Mouse (Mus musculus) forebrain, embryonic 14.5 days (tissue): ENCODE measurements at regions not wholly inside any gene's neighbourhood (a gene's known extent, or its start where the extent isn't known, plus 50 kb on each side); places are given as distances from the start of the nearest gene placed in this dataset.
A peak's percentile ranks its signal among the peaks of the same experiment; 100 is the strongest.

Experiments used
- ATAC-seq: fragments of 200-750 bp; cut with Nextera tagmentation; 2 replicates; pipeline ENCODE4 v1.8.0; 2017; ENCODE audit warnings: mild to moderate bottlenecking, moderate library complexity
- DNase-seq: peaks from one replicate; pipeline ENCODE4 v3.0.0-alpha.2; 2015; ENCODE audit warnings: low spot score
- H3K27ac ChIP-seq: fragments of 300-500 bp; sonication (generic); 2 replicates; pipeline ENCODE4 v1.5.1; 2014; ENCODE audit warnings: low read depth, mild to moderate bottlenecking, control low read depth, low read length, moderate library complexity
- H3K27me3 ChIP-seq: fragments of 300-500 bp; sonication (generic); replicated peaks from 2 replicates; pipeline ENCODE4 v1.6.1; 2014; ENCODE audit warnings: low read length, control low read depth, mixed read lengths; ENCODE audit not compliant: control insufficient read depth, insufficient read depth
- H3K36me3 ChIP-seq: fragments of 300-500 bp; sonication (generic); 2 replicates; pipeline ENCODE4 v1.6.1; 2014; ENCODE audit warnings: low read length, control low read depth; ENCODE audit not compliant: control insufficient read depth, insufficient read depth
- H3K4me1 ChIP-seq: fragments of 300-500 bp; sonication (generic); 2 replicates; pipeline ENCODE4 v1.6.1; 2014; ENCODE audit warnings: antibody characterized with exemption, low read length, control low read depth; ENCODE audit not compliant: control insufficient read depth, insufficient read depth
- H3K4me2 ChIP-seq: fragments of 300-500 bp; sonication (generic); 2 replicates; pipeline ENCODE4 v1.6.1; 2014; ENCODE audit warnings: mild to moderate bottlenecking, control low read depth, low read length
- H3K4me3 ChIP-seq: fragments of 300-500 bp; sonication (generic); 2 replicates; pipeline ENCODE4 v1.5.1; 2014; ENCODE audit warnings: low read depth, low read length, control low read depth
- H3K9ac ChIP-seq: fragments of 300-500 bp; sonication (generic); 2 replicates; pipeline ENCODE4 v1.6.1; 2014; ENCODE audit warnings: mild to moderate bottlenecking, low read length, control low read depth, moderate library complexity
- H3K9me3 ChIP-seq: fragments of 300-500 bp; sonication (generic); replicated peaks from 2 replicates; pipeline ENCODE4 v1.6.1; 2016; ENCODE audit warnings: low read length, control low read depth, mixed read lengths; ENCODE audit not compliant: control insufficient read depth
- WGBS: fragments of 180-500 bp; shearing (Covaris S2); extraction: QIAGEN DNeasy Blood & Tissue Kit; methylation state at CpG from one replicate; pipeline ENCODE4 v1.1.7; 2014; 5-methylcytosine and 5-hydroxymethylcytosine counted together

DNA sequence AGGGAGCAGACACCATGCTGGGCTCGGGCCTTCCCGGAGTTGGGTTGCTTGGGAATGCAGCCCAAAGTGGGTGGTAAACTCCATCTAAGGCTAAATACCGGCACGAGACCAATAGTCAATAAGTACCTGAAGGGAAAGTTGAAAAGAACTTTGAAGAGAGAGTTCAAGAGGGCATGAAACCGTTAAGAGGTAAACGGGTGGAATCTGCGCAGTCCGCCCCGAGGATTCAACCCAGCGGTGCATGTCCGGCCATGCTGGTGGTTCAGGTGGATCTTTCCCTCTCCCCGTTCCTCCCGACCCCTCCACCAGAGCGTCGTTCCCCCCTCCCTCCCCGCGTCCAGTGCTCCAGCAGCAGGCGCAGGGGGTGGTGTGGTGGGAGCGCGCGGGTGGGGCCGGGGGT, 179.1 kb upstream of the Arhgef26 start:
- no peak overlapping the region for H3K4me3 ChIP-seq
- no peaks in the 10 kb centered on the region for H3K36me3 ChIP-seq
- 62% methylated on average over 22 of the region's 22 CpGs for WGBS
- H3K9me3 ChIP-seq: 0 out of 2 replicates have a peak, but pooled peaks cover 6% of the 10 kb centered on the region
- H3K4me1 ChIP-seq: no peaks in the 10 kb centered on the region
- H3K9ac ChIP-seq: no peak overlapping the region
- no peaks in the 10 kb centered on the region for H3K27me3 ChIP-seq
- ATAC-seq (peak; percentile 94), DNase-seq (peak; percentile 38)
- H3K27ac ChIP-seq: no peak overlapping the region
- no peak overlapping the region for H3K4me2 ChIP-seq

DNA sequence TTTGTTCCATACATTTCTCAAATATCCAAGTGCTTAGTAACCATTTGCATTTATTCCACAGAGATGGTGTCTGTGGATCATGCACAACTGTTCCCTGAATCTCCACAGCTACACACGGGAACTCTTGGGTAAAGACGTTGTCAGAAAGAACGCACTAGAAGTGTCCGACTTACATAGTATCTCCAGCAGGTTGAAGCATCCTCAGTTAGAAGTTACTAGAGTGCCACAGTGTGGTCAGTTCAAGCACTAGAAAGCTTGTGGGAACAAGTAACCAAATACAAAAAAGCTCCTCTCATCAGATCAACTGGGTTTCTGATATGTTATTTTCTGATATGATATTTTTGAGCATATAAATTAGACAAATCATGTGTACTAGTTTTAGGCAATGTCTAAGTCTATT, 167.5 kb upstream of the Arhgef26 start:
- ATAC-seq (peak; percentile 52; the same call in 1 of the 2 replicates), DNase-seq (peak; percentile 74)
- Histone ChIP-seq H3K36me3 (no peaks in the 10 kb centered on the region), H3K27ac (no peak overlapping the region), H3K4me1 (no peaks in the 10 kb centered on the region), H3K9me3 (no peaks in the 10 kb centered on the region), H3K9ac (no peak overlapping the region), H3K4me2 (no peak overlapping the region), H3K4me3 (no peak overlapping the region), H3K27me3 (no peaks in the 10 kb centered on the region)
- 69% methylated on average over 4 of the region's 4 CpGs for WGBS

- Histone ChIP-seq H3K4me1 (no peaks in the 10 kb centered on the region), H3K9ac (no peak overlapping the region), H3K4me3 (no peak overlapping the region), H3K27me3 (no peaks in the 10 kb centered on the region), H3K9me3 (no peaks in the 10 kb centered on the region), H3K27ac (no peak overlapping the region), H3K36me3 (no peaks in the 10 kb centered on the region), H3K4me2 (no peak overlapping the region)
- 91% methylated on average over 3 of the region's 3 CpGs for WGBS
- ATAC-seq: no peak
- no peak for DNase-seq
Measured at GRCm38 (mm10) chr3:62187807-62188509, 150.2 kb upstream of the Arhgef26 start.

GRCm38 (mm10) chr3:62192466-62192865, 145.7 kb upstream of the Arhgef26 start:
- no peak overlapping the region for H3K4me3 ChIP-seq
- no peak overlapping the region for H3K4me2 ChIP-seq
- no peak overlapping the region for H3K9ac ChIP-seq
- H3K36me3 ChIP-seq: no peaks in the 10 kb centered on the region
- H3K9me3 ChIP-seq: no peaks in the 10 kb centered on the region
- DNase-seq (peak; percentile 81), ATAC-seq (peak; percentile 55; the same call in 1 of the 2 replicates)
- H3K4me1 ChIP-seq: no peaks in the 10 kb centered on the region
- 19% methylated on average over 1 of the region's 1 CpGs for WGBS
- no peaks in the 10 kb centered on the region for H3K27me3 ChIP-seq
- H3K27ac ChIP-seq: no peak overlapping the region

DNA sequence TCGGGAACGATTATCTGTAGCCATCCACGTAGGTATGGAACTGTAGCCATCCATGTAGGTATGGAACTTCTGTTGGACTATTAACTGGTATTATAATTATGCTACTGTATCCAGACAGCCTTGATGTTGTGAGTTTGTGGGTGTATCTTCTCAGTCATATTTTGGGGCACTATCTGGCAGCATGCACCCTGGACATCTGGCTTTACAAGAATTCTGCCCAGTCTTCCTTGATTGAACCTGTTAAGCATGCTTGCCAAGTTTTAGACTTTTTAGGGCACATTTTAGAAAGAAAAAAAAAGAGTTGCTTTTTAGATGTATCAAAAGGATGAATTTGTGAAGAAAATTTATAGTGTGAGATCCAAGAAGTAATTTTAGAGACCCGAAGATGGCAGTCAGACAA, 143.7 kb upstream of the Arhgef26 start:
- DNase-seq (no peak), ATAC-seq (no peak)
- H3K9ac ChIP-seq: no peak overlapping the region
- no peak overlapping the region for H3K4me3 ChIP-seq
- WGBS: 94% methylated on average over 4 of the region's 4 CpGs
- H3K4me1 ChIP-seq: no peaks in the 10 kb centered on the region
- H3K27ac ChIP-seq: no peak overlapping the region
- no peaks in the 10 kb centered on the region for H3K27me3 ChIP-seq
- H3K36me3 ChIP-seq: no peaks in the 10 kb centered on the region
- no peak overlapping the region for H3K4me2 ChIP-seq
- H3K9me3 ChIP-seq: no peaks in the 10 kb centered on the region

GRCm38 (mm10) chr3:62196679-62197078, 141.5 kb upstream of the Arhgef26 start:
- no peak for ATAC-seq
- no peaks in the 10 kb centered on the region for H3K4me1 ChIP-seq
- no peak overlapping the region for H3K9ac ChIP-seq
- H3K27ac ChIP-seq: no peak overlapping the region
- DNase-seq: no peak
- no peaks in the 10 kb centered on the region for H3K36me3 ChIP-seq
- H3K4me2 ChIP-seq: no peak overlapping the region
- H3K27me3 ChIP-seq: no peaks in the 10 kb centered on the region
- no peaks in the 10 kb centered on the region for H3K9me3 ChIP-seq
- H3K4me3 ChIP-seq: no peak overlapping the region
- 82% methylated on average over 1 of the region's 1 CpGs for WGBS

DNA sequence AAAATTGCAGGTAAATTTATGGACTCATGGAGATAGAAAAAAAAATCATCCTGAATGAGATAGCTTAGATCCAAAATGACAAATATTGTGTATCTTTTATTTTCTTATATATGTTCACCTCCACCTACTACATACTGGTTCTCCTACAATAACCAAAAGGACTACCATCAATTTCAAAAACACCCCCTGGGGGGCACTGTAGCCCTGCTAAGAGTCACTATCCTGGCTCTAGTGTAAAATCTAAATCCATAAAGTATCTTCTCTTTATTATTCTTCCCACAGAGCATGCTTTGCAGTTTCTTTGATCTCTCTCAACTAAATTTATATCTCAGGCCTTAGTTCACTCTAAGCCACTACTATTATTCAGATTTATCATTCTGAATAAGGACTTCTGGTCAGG, 122.3 kb upstream of the Arhgef26 start:
- no peak overlapping the region for H3K4me3 ChIP-seq
- no peak overlapping the region for H3K27ac ChIP-seq
- H3K9ac ChIP-seq: no peak overlapping the region
- no peaks in the 10 kb centered on the region for H3K9me3 ChIP-seq
- no peak overlapping the region for H3K4me2 ChIP-seq
- H3K36me3 ChIP-seq: no peaks in the 10 kb centered on the region
- ATAC-seq (0 out of 2 replicates have a peak, but pooled peaks have one; percentile 61), DNase-seq (peak; percentile 58)
- H3K27me3 ChIP-seq: no peaks in the 10 kb centered on the region
- no peaks in the 10 kb centered on the region for H3K4me1 ChIP-seq

DNA sequence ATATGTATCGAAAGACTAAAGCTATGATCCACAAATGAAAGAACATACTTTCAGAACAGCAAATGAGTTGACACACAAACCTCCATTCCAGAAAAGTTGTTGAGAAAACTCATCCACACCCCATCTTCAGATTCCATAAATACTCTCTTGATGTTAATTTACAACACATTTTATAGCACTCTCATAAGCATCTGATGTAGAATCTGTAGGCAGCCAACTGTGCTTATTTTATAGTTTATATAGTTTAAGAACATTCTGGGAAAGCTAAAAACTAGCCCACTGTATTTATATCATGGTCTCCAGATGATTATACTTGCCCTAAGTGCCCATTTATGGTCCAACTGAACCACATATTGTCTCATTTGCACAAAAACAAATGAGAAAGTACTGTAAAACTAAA, 120.8 kb upstream of the Arhgef26 start:
- Histone ChIP-seq H3K4me2 (no peak overlapping the region), H3K9me3 (no peaks in the 10 kb centered on the region), H3K4me3 (no peak overlapping the region), H3K27ac (no peak overlapping the region), H3K36me3 (no peaks in the 10 kb centered on the region), H3K4me1 (no peaks in the 10 kb centered on the region), H3K27me3 (no peaks in the 10 kb centered on the region), H3K9ac (no peak overlapping the region)
- DNase-seq: no peak
- ATAC-seq: no peak
- WGBS: 89% methylated on average over 1 of the region's 1 CpGs

GRCm38 (mm10) chr3:62227697-62228096, 110.4 kb upstream of the Arhgef26 start:
- DNase-seq (no peak), ATAC-seq (no peak)
- Histone ChIP-seq H3K27ac (no peak overlapping the region), H3K4me1 (no peaks in the 10 kb centered on the region), H3K9me3 (no peaks in the 10 kb centered on the region), H3K9ac (no peak overlapping the region), H3K4me2 (no peak overlapping the region), H3K4me3 (no peak overlapping the region), H3K27me3 (no peaks in the 10 kb centered on the region), H3K36me3 (no peaks in the 10 kb centered on the region)
- 77% methylated on average over 2 of the region's 2 CpGs for WGBS
